Mouse (Mus musculus) embryonic stem cell, embryonic (primary cell): ENCODE data around the gene Map2k6.

Source experiments
- CTCF ChIA-PET, 4 experiments: fragments of 300-600 bp in 2 of 4; fragments of 350-600 bp in 2 of 4; sonication (Branson Sonifier 250); formaldehyde crosslinking; loops; one replicate each; lab custom pipeline; 2022; ENCODE audit warnings: inconsistent platforms in 2 of 4; lab: Charles Lee
- POLR2A ChIA-PET, 4 experiments: fragments of 300-600 bp in 2 of 4; fragments of 350-600 bp in 2 of 4; sonication (Branson Sonifier 250); formaldehyde crosslinking; loops; one replicate each; lab custom pipeline; 2022; ENCODE audit warnings: antibody characterized with exemption in 4 of 4, inconsistent platforms in 1 of 4; lab: Charles Lee

The Map2k6 gene

GRCm38 (mm10) chr11:110461560-110462331 lies 62.8 kb downstream of the Map2k6 start:
- CTCF ChIA-PET, result interaction anchor here in 1 of 4 experiments (0.7 kb wide), 1 partner anchor 111 kb away, joined by 3 read pairs; no protein-coding TSS in a partner anchor

GRCm38 (mm10) chr11:110462975-110463578 lies 64.2 kb downstream of the Map2k6 start:
- POLR2A ChIA-PET, result interaction anchor here in 1 of 4 experiments (0.6 to 1.0 kb wide), 2 partner anchors 24 to 84 kb away, joined by 3 read pairs; no protein-coding TSS in a partner anchor
- CTCF ChIA-PET, result interaction anchor here in 2 of 4 experiments (1.1 kb wide), 2 partner anchors 20 to 21 kb away, joined by 3 to 4 read pairs; no protein-coding TSS in a partner anchor

More at GRCm38 (mm10) chr11:110461560-110462331, 62.8 kb downstream of the Map2k6 start:
- POLR2A ChIA-PET, result interaction anchor here in 1 of 4 experiments (0.7 kb wide), 1 partner anchor 13 kb away, joined by 3 read pairs; no protein-coding TSS in a partner anchor

GRCm38 (mm10) chr11:110463801-110464200 lies 64.9 kb downstream of the Map2k6 start:
- POLR2A ChIA-PET, result no interaction called here

GRCm38 (mm10) chr11:110469054-110469453 lies 70.1 kb downstream of the Map2k6 start:
- ChIA-PET POLR2A (interaction anchor here in 1 of 4 experiments (0.7 kb wide), 1 partner anchor 329 kb away, joined by 8 read pairs; no protein-coding TSS in a partner anchor), CTCF (no interaction called here)

More at GRCm38 (mm10) chr11:110463801-110464200, 64.9 kb downstream of the Map2k6 start:
- CTCF ChIA-PET, result interaction anchor here in 1 of 4 experiments (0.7 kb wide), 1 partner anchor 87 kb away, joined by 3 read pairs; no protein-coding TSS in a partner anchor

DNA sequence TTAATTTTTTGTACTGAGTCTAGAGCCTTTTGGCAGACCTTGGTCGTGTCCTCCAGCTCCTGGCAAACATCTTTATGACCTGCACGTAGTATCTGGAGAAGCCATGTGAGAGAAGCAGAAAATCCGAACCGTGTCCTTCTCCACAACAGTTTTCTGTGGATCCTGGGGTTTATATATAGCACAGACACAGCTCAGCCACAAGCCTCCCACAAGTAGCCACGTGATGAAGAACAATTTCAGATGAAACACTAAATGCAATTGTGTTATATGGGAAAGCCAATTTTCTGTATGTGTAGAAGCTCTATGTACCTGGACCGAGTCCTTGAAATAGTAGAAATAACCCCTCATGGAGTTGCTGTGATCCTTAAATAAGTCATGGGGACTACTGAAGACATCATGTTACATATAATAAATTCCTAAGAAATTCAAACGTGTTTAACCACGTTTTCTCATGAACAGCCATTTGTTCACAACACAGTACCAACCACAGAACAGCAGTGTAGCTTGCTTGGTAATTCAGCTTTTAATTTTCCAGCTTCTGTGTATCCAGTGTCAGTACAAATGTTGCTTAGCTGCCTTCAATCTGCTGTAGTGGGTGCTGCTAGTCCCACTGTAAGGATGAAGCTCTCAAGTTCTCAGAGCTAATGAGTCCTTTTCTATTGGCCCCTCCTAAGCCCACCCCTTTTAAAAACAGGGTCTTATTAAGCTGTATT lies 71.8 kb downstream of the Map2k6 start:
- ChIA-PET POLR2A (no interaction called here), CTCF (no interaction called here)

GRCm38 (mm10) chr11:110471362-110471761 lies 72.4 kb downstream of the Map2k6 start:
- ChIA-PET CTCF (interaction anchor here in 1 of 4 experiments (0.6 kb wide), 1 partner anchor 12 kb away, joined by 6 read pairs; no protein-coding TSS in a partner anchor), POLR2A (no interaction called here)

DNA sequence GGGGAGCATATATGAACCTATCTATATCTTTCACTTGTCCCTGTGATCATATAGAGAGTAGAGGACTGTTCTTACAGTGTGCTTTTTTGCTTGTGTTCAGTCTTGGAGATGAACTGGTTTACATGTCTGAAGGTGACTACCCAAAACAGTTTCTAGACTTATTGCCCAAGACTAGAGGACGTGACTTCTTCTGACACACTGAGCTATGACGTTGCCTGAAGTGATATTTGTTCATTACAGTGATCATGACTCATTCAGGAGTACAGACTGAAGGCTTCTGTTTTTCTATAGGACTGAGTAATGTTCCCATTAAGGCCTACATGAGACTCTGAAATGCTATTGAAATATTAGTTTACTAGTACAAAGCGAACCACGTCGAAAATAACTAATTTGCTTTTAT lies 73.2 kb downstream of the Map2k6 start:
- CTCF ChIA-PET, result no interaction called here
- POLR2A ChIA-PET, result no interaction called here

- CTCF ChIA-PET, result no interaction called here
- POLR2A ChIA-PET, result no interaction called here
Observed at GRCm38 (mm10) chr11:110473495-110473894, 74.6 kb downstream of the Map2k6 start.

GRCm38 (mm10) chr11:110476361-110477151 lies 77.6 kb downstream of the Map2k6 start:
- CTCF ChIA-PET, result interaction anchor here in 1 of 4 experiments (0.7 kb wide), 1 partner anchor 111 kb away, joined by 9 read pairs; no protein-coding TSS in a partner anchor
- POLR2A ChIA-PET, result interaction anchor here in 1 of 4 experiments (0.6 kb wide), 1 partner anchor 79 kb away, joined by 4 read pairs; no protein-coding TSS in a partner anchor

- CTCF ChIA-PET, result interaction anchor here in 1 of 4 experiments (0.6 kb wide), 1 partner anchor 867 kb away, joined by 3 read pairs; no protein-coding TSS in a partner anchor
- POLR2A ChIA-PET, result interaction anchor here in 1 of 4 experiments (0.7 kb wide), 1 partner anchor 19 kb away, joined by 3 read pairs; no protein-coding TSS in a partner anchor
Observed at GRCm38 (mm10) chr11:110477961-110478869, 79.3 kb downstream of the Map2k6 start.

DNA sequence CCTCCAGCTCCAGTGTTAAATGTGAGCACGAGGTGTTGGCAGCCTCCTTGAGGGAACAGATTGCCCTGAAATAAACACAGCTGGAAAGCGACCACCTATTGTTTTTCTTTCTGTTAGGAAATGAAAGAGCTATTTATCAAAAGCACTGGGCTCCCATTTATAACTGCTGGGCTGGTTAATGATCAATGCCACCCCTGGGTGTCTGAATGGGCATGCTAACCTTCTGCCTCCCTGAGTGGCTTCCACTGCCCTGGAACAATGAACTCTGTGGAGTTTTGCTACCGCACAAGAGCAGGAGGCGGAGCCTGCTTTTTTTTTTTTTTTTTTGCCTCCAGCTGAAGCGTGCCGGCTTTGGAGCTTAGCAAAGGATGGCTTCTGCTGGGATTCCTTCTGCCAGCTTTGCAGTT lies 80.1 kb downstream of the Map2k6 start:
- CTCF ChIA-PET, result interaction anchor here in 2 of 4 experiments (0.6 to 0.8 kb wide), 5 partner anchors 22 to 868 kb away, joined by 3 to 7 read pairs (median 3); no protein-coding TSS in a partner anchor
- POLR2A ChIA-PET, result interaction anchor here in 3 of 4 experiments (0.6 to 0.7 kb wide), 3 partner anchors 19 to 127 kb away, joined by 3 to 4 read pairs (median 3); no protein-coding TSS in a partner anchor

- CTCF ChIA-PET, result interaction anchor here in 1 of 4 experiments (0.8 kb wide), 1 partner anchor 72 kb away, joined by 4 read pairs; no protein-coding TSS in a partner anchor
- POLR2A ChIA-PET, result no interaction called here
Observed at GRCm38 (mm10) chr11:110481406-110481805, 82.5 kb downstream of the Map2k6 start.

- CTCF ChIA-PET, result interaction anchor here (0.6 to 2.4 kb wide), 8 partner anchors 13 to 786 kb away, joined by 3 to 29 read pairs (median 4); no protein-coding TSS in a partner anchor
- POLR2A ChIA-PET, result interaction anchor here in 1 of 4 experiments (1.2 kb wide), 1 partner anchor 56 kb away, joined by 3 read pairs; no protein-coding TSS in a partner anchor
Observed at GRCm38 (mm10) chr11:110482176-110482575, 83.3 kb downstream of the Map2k6 start.

DNA sequence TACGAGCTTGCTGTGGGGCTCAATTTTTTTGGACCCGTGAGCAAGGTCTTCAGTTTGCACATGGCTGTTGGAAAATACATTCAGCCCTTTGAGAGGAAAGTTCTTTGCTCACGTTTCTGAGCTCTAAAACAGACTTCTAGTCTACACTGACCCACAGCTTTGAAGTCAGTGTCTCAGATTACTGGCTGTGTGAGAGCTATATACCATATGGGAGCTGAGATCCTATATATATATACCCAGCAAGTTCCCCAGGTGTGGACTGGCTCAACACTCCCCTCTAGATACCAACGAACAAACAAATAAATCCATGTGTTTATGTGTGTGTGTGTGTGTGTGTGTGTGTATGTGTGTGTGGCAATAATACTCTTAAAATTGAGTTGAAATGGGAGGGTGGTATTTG lies 83.7 kb downstream of the Map2k6 start:
- CTCF ChIA-PET, result interaction anchor here (0.5 to 2.4 kb wide), 29 partner anchors 8 to 786 kb away, joined by 3 to 29 read pairs (median 4); no protein-coding TSS in a partner anchor

GRCm38 (mm10) chr11:110483165-110483564 lies 84.2 kb downstream of the Map2k6 start:
- CTCF ChIA-PET, result interaction anchor here (0.5 to 2.4 kb wide), 32 partner anchors 9 to 385 kb away, joined by 3 to 29 read pairs (median 4); no protein-coding TSS in a partner anchor
- POLR2A ChIA-PET, result interaction anchor here in 2 of 4 experiments (0.6 to 1.2 kb wide), 4 partner anchors 55 to 1226 kb away, joined by 3 to 12 read pairs (median 4); no protein-coding TSS in a partner anchor

More for the DNA sequence above, 83.7 kb downstream of the Map2k6 start:
- POLR2A ChIA-PET, result interaction anchor here in 2 of 4 experiments (0.7 to 1.2 kb wide), 3 partner anchors 56 to 113 kb away, joined by 3 to 5 read pairs (median 3); no protein-coding TSS in a partner anchor

- ChIA-PET POLR2A (interaction anchor here in 1 of 4 experiments (1.3 kb wide), 1 partner anchor 10 kb away, joined by 4 read pairs; no protein-coding TSS in a partner anchor), CTCF (interaction anchor here in 3 of 4 experiments (0.6 to 2.4 kb wide), 9 partner anchors 11 to 119 kb away, joined by 3 to 29 read pairs (median 4); no protein-coding TSS in a partner anchor)
Observed at GRCm38 (mm10) chr11:110484426-110484825, 85.5 kb downstream of the Map2k6 start.
